Mouse (Mus musculus) kidney, adult 9 months (tissue): Measurements from ENCODE around the gene Mill1.
"Not testable (repeated sequence)": the region's sequence is repeated elsewhere in the genome, so short reads cannot be mapped to it uniquely, and the experiment has no call there.

Source experiments
- DNase-seq: peaks from one replicate; pipeline ENCODE4 v3.0.0; 2022

Gene Mill1

GRCm38 (mm10) chr7:18245047-18245446 lies at the start of gene Mill1:
TSS of gene Mill1 (plus strand) at chr7:18245347.
- no peak for DNase-seq

DNA sequence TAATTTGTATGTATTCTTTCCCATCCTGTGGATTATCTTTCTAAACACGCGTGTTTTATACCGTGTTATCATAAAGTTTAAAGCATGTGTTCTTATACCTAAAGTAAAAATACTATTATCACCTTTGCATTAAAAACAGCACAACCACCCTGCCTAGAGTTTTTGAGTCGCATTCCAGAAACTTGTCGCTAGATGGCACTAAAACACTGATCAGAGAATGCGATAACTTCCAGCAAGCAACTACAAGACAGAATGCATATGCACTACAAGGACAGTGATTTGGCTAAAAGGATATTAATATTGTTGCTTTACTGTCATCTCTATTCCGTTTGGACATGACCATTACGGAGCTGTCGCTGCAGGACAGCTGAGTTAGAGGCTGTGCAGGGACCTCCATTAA lies 34.2 kb upstream of the Mill1 start:
- DNase-seq = peak; percentile 46

- DNase-seq = no peak
Observed at GRCm38 (mm10) chr7:18214699-18215098, 30.4 kb upstream of the Mill1 start.

DNA sequence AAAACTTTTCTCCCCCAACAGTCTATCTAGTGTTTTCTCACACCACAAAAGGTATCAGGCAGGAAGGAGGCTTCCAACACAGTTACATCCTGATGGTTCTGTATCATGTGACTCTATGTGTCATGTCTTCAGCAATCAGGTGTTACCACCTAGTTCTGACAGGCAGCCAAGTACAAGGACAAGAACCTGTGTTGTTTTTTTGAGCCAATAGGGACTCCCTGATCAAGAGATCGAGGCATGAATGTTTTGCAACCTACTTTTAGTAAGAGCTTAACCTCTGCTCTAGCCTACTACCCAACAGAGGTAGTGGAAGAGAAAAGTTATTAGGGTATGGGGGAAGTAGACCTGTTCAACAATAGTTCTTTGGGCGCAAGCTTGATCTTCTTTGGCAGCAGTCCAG lies 6.6 kb upstream of the Mill1 start:
- no peak for DNase-seq

DNA sequence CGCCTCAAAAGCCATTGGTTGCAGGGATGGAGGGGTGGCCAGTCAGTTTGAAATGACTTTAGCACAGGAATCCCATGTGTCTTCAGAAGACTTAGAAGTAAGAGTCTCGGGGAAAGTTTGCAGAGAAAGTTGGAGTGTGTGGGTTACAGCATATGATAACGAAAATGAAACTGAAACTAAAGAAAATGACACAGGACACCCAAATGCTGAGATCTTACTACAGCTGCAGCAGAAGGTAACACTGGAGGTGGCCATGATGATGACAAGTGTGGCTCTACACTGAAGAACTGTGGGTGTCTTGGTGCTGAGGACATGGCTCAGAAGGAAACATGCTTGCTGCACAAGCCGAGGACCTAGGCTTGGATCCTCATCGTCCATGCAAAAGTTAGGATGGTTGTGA lies 3.9 kb upstream of the Mill1 start:
- DNase-seq = no peak

DNA sequence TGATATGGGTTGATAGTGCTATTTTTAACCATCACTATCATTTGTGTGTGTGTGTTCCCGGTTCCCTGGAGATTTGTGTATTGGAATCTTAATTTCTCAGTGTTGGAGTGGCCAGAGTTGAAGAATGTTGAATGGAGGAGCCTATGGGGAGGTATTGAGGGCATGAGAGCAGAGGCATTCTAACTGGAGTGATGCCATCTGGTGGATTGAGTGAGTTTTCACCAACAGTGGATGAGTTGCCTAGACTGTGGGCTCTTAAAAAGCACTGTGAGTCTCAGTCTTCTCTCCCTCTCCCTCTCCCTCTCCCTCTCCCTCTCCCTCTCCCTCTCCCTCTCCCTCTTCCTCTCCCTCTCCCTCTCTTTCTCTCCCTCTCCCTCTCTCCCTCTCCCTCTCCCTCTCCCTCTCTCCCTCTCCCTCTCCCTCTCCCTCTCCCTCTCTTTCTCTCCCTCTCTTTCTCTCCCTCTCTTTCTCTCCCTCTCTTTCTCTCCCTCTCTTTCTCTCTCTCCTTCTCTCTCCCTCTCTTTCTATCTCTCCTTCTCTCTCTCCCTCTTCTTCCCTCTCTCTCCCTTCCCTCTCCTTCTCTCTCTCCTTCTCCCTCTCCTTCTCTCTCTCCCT lies 1.1 kb upstream of the Mill1 start:
- DNase-seq = not testable (repeated sequence)

DNA sequence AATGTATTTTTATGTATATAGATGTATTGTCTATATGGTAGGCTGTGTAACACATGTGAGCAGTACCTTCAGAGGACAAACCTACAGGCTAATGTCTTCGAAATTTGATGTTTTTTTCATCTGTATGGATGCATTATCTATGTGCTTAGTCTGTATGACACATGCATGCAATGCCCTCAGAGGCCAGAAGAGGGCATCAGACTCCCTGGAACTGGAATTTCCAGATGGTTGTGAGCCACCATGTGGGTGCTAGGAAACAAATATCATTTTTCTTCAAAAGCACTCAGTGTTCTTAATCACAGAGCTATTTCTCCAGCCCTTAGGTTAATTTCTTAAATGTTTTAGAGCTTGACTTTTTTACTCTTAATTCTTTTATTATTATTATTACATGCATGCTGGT lies 15.1 kb downstream of the Mill1 start:
- DNase-seq = no peak

DNA sequence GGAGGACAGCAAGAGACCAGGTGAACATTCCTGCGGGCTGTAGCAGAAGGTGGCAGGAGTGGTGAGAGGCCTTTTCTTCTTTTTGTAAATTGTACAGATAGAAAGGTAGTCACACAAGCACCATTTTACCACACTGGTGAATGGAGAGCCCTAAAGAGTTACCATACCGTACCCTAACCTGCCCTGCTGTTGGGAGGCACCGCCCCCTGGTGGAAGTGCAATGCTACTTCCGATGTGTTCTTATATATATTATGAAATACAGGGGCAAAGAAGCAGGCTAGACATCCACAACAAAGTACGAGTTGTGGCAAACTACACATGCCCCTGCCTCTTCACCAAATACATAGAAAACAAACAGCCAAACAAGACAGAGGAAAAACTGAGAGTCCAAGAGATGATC lies 19.9 kb downstream of the Mill1 start:
- DNase-seq = peak; percentile 15
